Mouse (Mus musculus): ENCODE results near the gene Spns2. TPM values are rescaled to one million over a fixed set of nuclear protein-coding genes. Genes with fewer than 3 reads are reported as not detected.

Spns2 gene
- polyA plus RNA-seq, 1 experiment from 2014 or later = 5.7 TPM

Other genes with a start within 250 kb of the Spns2 start
- gene Slc13a5, start 222.7 kb downstream of the Spns2 start, polyA plus RNA-seq (2015; fragmentation: Nextera tagmentation; extraction: Ambion mirVana) = 0.07 and 0.17 TPM in 2 replicates
- 4.3 and 6.1 TPM in 2 replicates for gene Xaf1, start 188.3 kb downstream of the Spns2 start, polyA plus RNA-seq (2015; fragmentation: Nextera tagmentation; extraction: Ambion mirVana)
- not detected in 2 replicates for gene Fbxo39, start 175.5 kb downstream of the Spns2 start, polyA plus RNA-seq (2015; fragmentation: Nextera tagmentation; extraction: Ambion mirVana)
- gene Tekt1, start 127.5 kb downstream of the Spns2 start, polyA plus RNA-seq (2015; fragmentation: Nextera tagmentation; extraction: Ambion mirVana) = 0.18 and 0.59 TPM in 2 replicates
- gene Smtnl2, start 78.2 kb downstream of the Spns2 start, polyA plus RNA-seq (2015; fragmentation: Nextera tagmentation; extraction: Ambion mirVana) = 44.0 and 46.2 TPM in 2 replicates
- gene Ggt6, start 54.4 kb downstream of the Spns2 start, polyA plus RNA-seq (2015; fragmentation: Nextera tagmentation; extraction: Ambion mirVana) = 8.1 and 8.9 TPM in 2 replicates
- 117 and 133 TPM in 2 replicates for gene Mybbp1a, start 48.5 kb downstream of the Spns2 start, polyA plus RNA-seq (2015; fragmentation: Nextera tagmentation; extraction: Ambion mirVana)
- 1.3 and 1.6 TPM in 2 replicates for gene Spns3, start 60.6 kb upstream of the Spns2 start, polyA plus RNA-seq (2015; fragmentation: Nextera tagmentation; extraction: Ambion mirVana)
- gene Ube2g1, start 117.4 kb upstream of the Spns2 start, polyA plus RNA-seq (2015; fragmentation: Nextera tagmentation; extraction: Ambion mirVana) = 57.5 and 62.7 TPM in 2 replicates
- 27.2 and 28.8 TPM in 2 replicates for gene Ankfy1, start 200.1 kb upstream of the Spns2 start, polyA plus RNA-seq (2015; fragmentation: Nextera tagmentation; extraction: Ambion mirVana)

Data from stomach, embryonic 16.5 days (tissue).